Mouse (Mus musculus): ENCODE data around the gene Dnah17. TPM values are rescaled to one million over a fixed set of nuclear protein-coding genes. Genes with fewer than 3 reads are reported as not detected.

Gene Dnah17
- polyA plus RNA-seq, 1 experiment from 2014 or later = 0.20 TPM

GRCm38 (mm10) chr11:118150115-118150701 lies 19.8 kb upstream of the Dnah17 start:
- no peak for ATAC-seq (replicated peaks; ENCODE audit: insufficient number of reproducible peaks, low FRiP score, low TSS enrichment)
- WGBS (ENCODE audit: insufficient replicate concordance) = 51% methylated on average over 9 of the region's 9 CpGs
- H3K9ac ChIP-seq (ENCODE audit: low read depth, low read length) = no peak overlapping the region
- no peak overlapping the region for H3K4me2 ChIP-seq
- peak overlapping the region; percentile 47 for H3K27ac ChIP-seq (ENCODE audit: low read depth, low read length)
- no peaks in the 10 kb centered on the region for H3K27me3 ChIP-seq (ENCODE audit: control insufficient read depth, insufficient read depth, low read length)
- H3K36me3 ChIP-seq (ENCODE audit: control insufficient read depth, insufficient read depth, low read length) = no peaks in the 10 kb centered on the region
- peaks cover 20% of the 10 kb centered on the region for H3K4me1 ChIP-seq (ENCODE audit: control insufficient read depth, insufficient read depth, low read length)
- no peak overlapping the region for H3K4me3 ChIP-seq (ENCODE audit: low read depth, low read length)
- no peaks in the 10 kb centered on the region for H3K9me3 ChIP-seq (replicated peaks; ENCODE audit: control insufficient read depth, low read length)

- peaks cover 20% of the 10 kb centered on the region for H3K4me1 ChIP-seq (ENCODE audit: control insufficient read depth, insufficient read depth, low read length)
- H3K36me3 ChIP-seq (ENCODE audit: control insufficient read depth, insufficient read depth, low read length) = no peaks in the 10 kb centered on the region
- H3K9ac ChIP-seq (ENCODE audit: low read depth, low read length) = no peak overlapping the region
- no peak for ATAC-seq (replicated peaks; ENCODE audit: insufficient number of reproducible peaks, low FRiP score, low TSS enrichment)
- H3K27ac ChIP-seq (ENCODE audit: low read depth, low read length) = no peak overlapping the region
- 74% methylated on average over 9 of the region's 9 CpGs for WGBS (ENCODE audit: insufficient replicate concordance)
- no peaks in the 10 kb centered on the region for H3K27me3 ChIP-seq (ENCODE audit: control insufficient read depth, insufficient read depth, low read length)
- no peak overlapping the region for H3K4me3 ChIP-seq (ENCODE audit: low read depth, low read length)
- H3K4me2 ChIP-seq = no peak overlapping the region
- no peaks in the 10 kb centered on the region for H3K9me3 ChIP-seq (replicated peaks; ENCODE audit: control insufficient read depth, low read length)
Measured at GRCm38 (mm10) chr11:118147877-118148637, 17.6 kb upstream of the Dnah17 start.

DNA sequence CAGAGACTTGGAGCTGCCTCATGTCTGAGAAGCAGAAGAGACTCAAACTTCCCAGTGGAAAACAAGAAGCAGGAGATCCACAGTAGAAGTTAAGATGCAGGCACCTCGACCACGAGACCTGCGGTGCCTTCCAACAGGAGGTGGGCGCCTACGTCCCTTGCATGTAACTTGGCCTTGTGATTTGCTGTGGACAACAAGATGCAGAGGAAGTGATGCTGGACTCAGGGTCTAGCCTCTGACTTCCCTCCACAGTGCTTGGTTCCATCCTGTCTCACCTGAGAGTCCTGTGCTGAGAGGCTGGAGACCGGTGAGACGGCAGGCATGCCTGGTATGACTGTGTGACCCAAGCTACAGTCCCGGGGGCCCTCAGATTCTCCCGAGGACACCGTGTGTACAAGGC lies 16.0 kb upstream of the Dnah17 start:
- peaks cover 24% of the 10 kb centered on the region for H3K4me1 ChIP-seq (ENCODE audit: control insufficient read depth, insufficient read depth, low read length)
- no peaks in the 10 kb centered on the region for H3K27me3 ChIP-seq (ENCODE audit: control insufficient read depth, insufficient read depth, low read length)
- 90% methylated on average over 10 of the region's 10 CpGs for WGBS (ENCODE audit: insufficient replicate concordance)
- H3K9me3 ChIP-seq (replicated peaks; ENCODE audit: control insufficient read depth, low read length) = no peaks in the 10 kb centered on the region
- no peaks in the 10 kb centered on the region for H3K36me3 ChIP-seq (ENCODE audit: control insufficient read depth, insufficient read depth, low read length)
- H3K4me3 ChIP-seq (ENCODE audit: low read depth, low read length) = no peak overlapping the region
- ATAC-seq (replicated peaks; ENCODE audit: insufficient number of reproducible peaks, low FRiP score, low TSS enrichment) = no peak
- H3K27ac ChIP-seq (ENCODE audit: low read depth, low read length) = no peak overlapping the region
- no peak overlapping the region for H3K9ac ChIP-seq (ENCODE audit: low read depth, low read length)
- H3K4me2 ChIP-seq = no peak overlapping the region

GRCm38 (mm10) chr11:118145771-118146351 lies 15.4 kb upstream of the Dnah17 start:
- WGBS (ENCODE audit: insufficient replicate concordance) = 69% methylated on average over 16 of the region's 16 CpGs
- peak overlapping the region; percentile 11; the same call in 1 of the 2 replicates for H3K9ac ChIP-seq (ENCODE audit: low read depth, low read length)
- no peaks in the 10 kb centered on the region for H3K27me3 ChIP-seq (ENCODE audit: control insufficient read depth, insufficient read depth, low read length)
- no peak overlapping the region for H3K4me3 ChIP-seq (ENCODE audit: low read depth, low read length)
- no peak for ATAC-seq (replicated peaks; ENCODE audit: insufficient number of reproducible peaks, low FRiP score, low TSS enrichment)
- H3K36me3 ChIP-seq (ENCODE audit: control insufficient read depth, insufficient read depth, low read length) = no peaks in the 10 kb centered on the region
- H3K4me2 ChIP-seq = no peak overlapping the region
- H3K4me1 ChIP-seq (ENCODE audit: control insufficient read depth, insufficient read depth, low read length) = peaks cover 20% of the 10 kb centered on the region
- H3K9me3 ChIP-seq (replicated peaks; ENCODE audit: control insufficient read depth, low read length) = no peaks in the 10 kb centered on the region
- H3K27ac ChIP-seq (ENCODE audit: low read depth, low read length) = peak overlapping the region; percentile 47

- no peak overlapping the region for H3K4me3 ChIP-seq (ENCODE audit: low read depth, low read length)
- H3K9me3 ChIP-seq (replicated peaks; ENCODE audit: control insufficient read depth, low read length) = no peaks in the 10 kb centered on the region
- no peak overlapping the region for H3K4me2 ChIP-seq
- H3K36me3 ChIP-seq (ENCODE audit: control insufficient read depth, insufficient read depth, low read length) = no peaks in the 10 kb centered on the region
- no peak overlapping the region for H3K27ac ChIP-seq (ENCODE audit: low read depth, low read length)
- peaks cover 13% of the 10 kb centered on the region for H3K4me1 ChIP-seq (ENCODE audit: control insufficient read depth, insufficient read depth, low read length)
- ATAC-seq (replicated peaks; ENCODE audit: insufficient number of reproducible peaks, low FRiP score, low TSS enrichment) = no peak
- WGBS (ENCODE audit: insufficient replicate concordance) = 82% methylated on average over 4 of the region's 4 CpGs
- H3K27me3 ChIP-seq (ENCODE audit: control insufficient read depth, insufficient read depth, low read length) = no peaks in the 10 kb centered on the region
- no peak overlapping the region for H3K9ac ChIP-seq (ENCODE audit: low read depth, low read length)
Measured at GRCm38 (mm10) chr11:118145092-118145491, 14.7 kb upstream of the Dnah17 start.

- no peaks in the 10 kb centered on the region for H3K27me3 ChIP-seq (ENCODE audit: control insufficient read depth, insufficient read depth, low read length)
- H3K4me3 ChIP-seq (ENCODE audit: low read depth, low read length) = no peak overlapping the region
- no peak overlapping the region for H3K9ac ChIP-seq (ENCODE audit: low read depth, low read length)
- H3K4me2 ChIP-seq = no peak overlapping the region
- no peak for ATAC-seq (replicated peaks; ENCODE audit: insufficient number of reproducible peaks, low FRiP score, low TSS enrichment)
- H3K27ac ChIP-seq (ENCODE audit: low read depth, low read length) = no peak overlapping the region
- H3K36me3 ChIP-seq (ENCODE audit: control insufficient read depth, insufficient read depth, low read length) = no peaks in the 10 kb centered on the region
- H3K9me3 ChIP-seq (replicated peaks; ENCODE audit: control insufficient read depth, low read length) = no peaks in the 10 kb centered on the region; the same call in 1 of the 2 replicates
- WGBS (ENCODE audit: insufficient replicate concordance) = 88% methylated on average over 4 of the region's 4 CpGs
- peaks cover 7% of the 10 kb centered on the region; the same call in 1 of the 2 replicates for H3K4me1 ChIP-seq (ENCODE audit: control insufficient read depth, insufficient read depth, low read length)
Measured at GRCm38 (mm10) chr11:118143731-118144130, 13.3 kb upstream of the Dnah17 start.

DNA sequence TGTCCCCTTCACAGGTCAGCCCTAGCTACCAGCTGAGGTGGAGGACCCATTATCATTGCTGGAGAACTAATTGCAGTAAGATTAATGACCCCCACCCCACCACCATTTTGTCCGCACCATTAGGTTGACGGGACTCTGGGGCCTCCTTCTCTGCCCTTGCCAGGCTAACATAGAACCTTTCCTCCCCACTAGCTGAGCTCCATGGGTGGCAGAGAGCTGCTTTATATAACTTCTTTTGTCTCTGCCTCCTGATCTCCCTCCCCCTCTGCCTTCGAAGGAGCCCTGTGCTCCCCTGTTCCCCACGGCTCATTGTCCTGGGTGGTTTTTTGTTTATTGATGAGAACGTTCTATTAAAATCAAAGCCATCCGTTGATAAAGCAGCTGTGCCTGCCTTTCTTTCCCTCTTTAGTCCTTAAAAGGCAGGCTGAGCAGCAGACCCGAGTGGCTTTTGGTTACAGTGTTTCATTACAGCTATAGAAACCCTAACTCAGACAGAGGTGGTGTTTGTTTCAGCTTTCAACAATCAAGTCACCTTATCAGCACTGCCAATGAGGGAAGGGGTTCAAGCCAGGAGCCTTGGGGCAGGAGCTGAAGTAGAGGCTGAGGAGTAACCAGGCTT lies 12.2 kb upstream of the Dnah17 start:
- Histone ChIP-seq H3K27me3 (ENCODE audit: control insufficient read depth, insufficient read depth, low read length) (no peaks in the 10 kb centered on the region), H3K4me1 (ENCODE audit: control insufficient read depth, insufficient read depth, low read length) (peaks cover 7% of the 10 kb centered on the region; the same call in 1 of the 2 replicates), H3K36me3 (ENCODE audit: control insufficient read depth, insufficient read depth, low read length) (no peaks in the 10 kb centered on the region), H3K27ac (ENCODE audit: low read depth, low read length) (no peak overlapping the region), H3K4me3 (ENCODE audit: low read depth, low read length) (no peak overlapping the region), H3K9me3 (replicated peaks; ENCODE audit: control insufficient read depth, low read length) (no peaks in the 10 kb centered on the region; the same call in 1 of the 2 replicates), H3K9ac (ENCODE audit: low read depth, low read length) (no peak overlapping the region), H3K4me2 (no peak overlapping the region)
- WGBS (ENCODE audit: insufficient replicate concordance) = 29% methylated on average over 7 of the region's 7 CpGs
- ATAC-seq (replicated peaks; ENCODE audit: insufficient number of reproducible peaks, low FRiP score, low TSS enrichment) = no peak

GRCm38 (mm10) chr11:118140771-118141565 lies 10.5 kb upstream of the Dnah17 start:
- H3K36me3 ChIP-seq (ENCODE audit: control insufficient read depth, insufficient read depth, low read length) = no peaks in the 10 kb centered on the region
- no peak overlapping the region for H3K27ac ChIP-seq (ENCODE audit: low read depth, low read length)
- H3K4me3 ChIP-seq (ENCODE audit: low read depth, low read length) = no peak overlapping the region
- H3K4me2 ChIP-seq = no peak overlapping the region
- no peaks in the 10 kb centered on the region; the same call in 1 of the 2 replicates for H3K9me3 ChIP-seq (replicated peaks; ENCODE audit: control insufficient read depth, low read length)
- peaks cover 9% of the 10 kb centered on the region; the same call in 1 of the 2 replicates for H3K4me1 ChIP-seq (ENCODE audit: control insufficient read depth, insufficient read depth, low read length)
- H3K9ac ChIP-seq (ENCODE audit: low read depth, low read length) = no peak overlapping the region
- no peaks in the 10 kb centered on the region for H3K27me3 ChIP-seq (ENCODE audit: control insufficient read depth, insufficient read depth, low read length)
- 76% methylated on average over 10 of the region's 10 CpGs for WGBS (ENCODE audit: insufficient replicate concordance)
- no peak for ATAC-seq (replicated peaks; ENCODE audit: insufficient number of reproducible peaks, low FRiP score, low TSS enrichment)
